Mouse (Mus musculus): ENCODE measurements around the gene Gfm1. TPM values are rescaled to one million over a fixed set of nuclear protein-coding genes. Genes with fewer than 3 reads are reported as not detected.

Gfm1 gene
- polyA plus RNA-seq (2012; fragmentation: generic; extraction: Trizol) = 10 to 100 TPM in 1 of 2 experiments, 1 to 10 TPM in 1; 7.5 to 16.0 TPM

GRCm38 (mm10) chr3:67429999-67430380, at the start of gene Gfm1:
TSS of gene Gfm1 (plus strand) at chr3:67430096.

GRCm38 (mm10) chr3:67463450-67464372, 33.8 kb downstream of the Gfm1 start, which contains the start of gene Lxn:
TSS of gene Lxn (minus strand) at chr3:67463926.

GRCm38 (mm10) chr3:67515274-67515801, 85.4 kb downstream of the Gfm1 start, which contains the start of gene Rarres1:
TSS of gene Rarres1 (minus strand) at chr3:67515523.

Other genes starting within 250 kb of the Gfm1 start
- 1 to 10 TPM in 1 of 2 experiments, under 1 TPM in 1; 0.33 to 1.3 TPM for gene Mlf1, start 56.0 kb upstream of the Gfm1 start, polyA plus RNA-seq (2012; fragmentation: generic; extraction: Trizol)
- not detected for gene Gm17402, start 54.9 kb upstream of the Gfm1 start, polyA plus RNA-seq (2012; fragmentation: generic; extraction: Trizol)
- gene Lxn, start 33.8 kb downstream of the Gfm1 start, polyA plus RNA-seq (2012; fragmentation: generic; extraction: Trizol) = 100 to 1,000 TPM in 1 of 2 experiments, 10 to 100 TPM in 1; 99.3 to 408 TPM
- under 1 TPM in 1 of 2 experiments, not detected in 1; 0.15 TPM for gene Rarres1, start 85.4 kb downstream of the Gfm1 start, polyA plus RNA-seq (2012; fragmentation: generic; extraction: Trizol)
- gene Mfsd1, start 152.6 kb downstream of the Gfm1 start, polyA plus RNA-seq (2012; fragmentation: generic; extraction: Trizol) = 10 to 100 TPM; 13.3 to 35.7 TPM

Measured in C3H10T1/2 (cell line).